Mouse (Mus musculus) liver, postnatal 0 days (tissue): ENCODE measurements around the gene Gm21973.

ENCODE experiments used
- CTCF ChIP-seq: sonication (generic); IDR thresholded peaks from 2 replicates; pipeline ENCODE4 v1.5.1; 2016; ENCODE audit warnings: antibody characterized with exemption, low read depth
- EP300 ChIP-seq: IDR thresholded peaks from 2 replicates; pipeline ENCODE4 v1.6.1; 2016; ENCODE audit warnings: antibody characterized with exemption, low read depth, mild to moderate bottlenecking

GRCm38 (mm10) chr15:10358039-10358948 lies 33.1 kb downstream of the Gm21973 start, which contains the start of gene Agxt2:
- TF ChIP-seq CTCF (no peak), EP300 (0 out of 2 replicates have a peak, but pooled peaks have one; percentile 19)
